Mouse (Mus musculus): Measurements from ENCODE around the gene 1700012P22Rik.

DNA sequence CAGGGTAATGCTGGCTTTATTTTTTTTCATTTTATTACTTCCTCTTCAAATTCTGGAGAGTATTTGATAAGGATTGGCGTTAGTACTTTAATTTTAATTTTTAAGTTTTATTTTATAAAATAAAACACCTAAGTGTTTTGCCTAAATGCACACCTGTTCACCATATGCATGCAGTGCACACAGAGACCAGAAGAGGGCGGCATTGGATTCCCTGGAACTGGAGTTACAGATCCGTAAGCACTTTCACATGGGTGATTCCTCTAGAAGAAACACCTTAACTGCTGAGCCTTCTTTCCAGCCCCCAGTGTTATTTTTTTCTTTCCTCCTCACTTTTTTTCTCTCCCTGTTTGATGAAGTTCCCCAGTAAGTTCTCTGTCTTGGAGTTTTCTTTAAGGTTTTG is 9.7 kb downstream of the 1700012P22Rik start:
- TF ChIP-seq POLR2A (IDR thresholded peaks at IDR 0.05; ENCODE audit: control insufficient read depth, low read depth, low read length) (no peak), CTCF (IDR thresholded peaks at IDR 0.05; ENCODE audit: control insufficient read depth, insufficient read depth, insufficient replicate concordance, low read depth, low read length) (no peak)
